In genomic region chr8:10683088-10683487, GRCm38 (mm10) we compare ENCODE assay signal across 16 mouse cellular contexts.
DNase-seq lines count a peak whose midpoint lies in the region; ATAC-seq and TF ChIP-seq lines count a peak whose summit lies in the region.
"Had no signal": no experiment of that assay in that cellular context is flagged by ENCODE, and none has a peak within 500 bp of the region (broad histone marks: within the 10 kb centered on the region; RNA-seq: fewer than 3 reads in every experiment).

No protein-coding gene starts in this region.

- no peaks in the 10 kb centered on the region for H3K9me3 ChIP-seq in forebrain, embryonic 11.5 days (ENCODE audit: control insufficient read depth, low read length)
- no peaks in the 10 kb centered on the region for H3K9me3 ChIP-seq in forebrain, postnatal 0 days (ENCODE audit: low read length)
- H3K9me3 ChIP-seq in liver, embryonic 16.5 days (replicated peaks; ENCODE audit: control insufficient read depth, low read length), result no peaks in the 10 kb centered on the region
- H3K9me3 ChIP-seq in stomach, postnatal 0 days (ENCODE audit: control insufficient read depth, low read length), result no peaks in the 10 kb centered on the region
- H3K9me3 ChIP-seq: heart, embryonic 12.5 days; intestine, embryonic 15.5 days had no signal

- no peak overlapping the region for H3K4me3 ChIP-seq in forebrain, embryonic 11.5 days (ENCODE audit: low read depth, low read length)
- H3K4me3 ChIP-seq in forebrain, postnatal 0 days (ENCODE audit: low read depth, low read length), result no peak overlapping the region
- no peak overlapping the region for H3K4me3 ChIP-seq in liver, embryonic 16.5 days (ENCODE audit: low read depth, low read length)
- H3K4me3 ChIP-seq in stomach, postnatal 0 days (ENCODE audit: low read depth, low read length), result no peak overlapping the region
- H3K4me3 ChIP-seq: heart, embryonic 12.5 days; intestine, embryonic 15.5 days had no signal

- intact Hi-C loops in heart, postnatal 25 days (cut with DNase I), result no loop called here

- H3K4me2 ChIP-seq in forebrain, embryonic 11.5 days (ENCODE audit: low read depth, low read length, severe bottlenecking), result no peak overlapping the region
- no peak overlapping the region for H3K4me2 ChIP-seq in forebrain, postnatal 0 days (ENCODE audit: low read depth)
- no peak overlapping the region for H3K4me2 ChIP-seq in liver, embryonic 16.5 days (ENCODE audit: low read depth, low read length)
- no peak overlapping the region for H3K4me2 ChIP-seq in stomach, postnatal 0 days (replicated peaks; ENCODE audit: low read depth)
- H3K4me2 ChIP-seq: heart, embryonic 12.5 days; intestine, embryonic 15.5 days had no signal

- H3K27ac ChIP-seq in forebrain, embryonic 11.5 days (ENCODE audit: low read depth, low read length), result no peak overlapping the region
- H3K27ac ChIP-seq in forebrain, postnatal 0 days (ENCODE audit: low read depth, low read length), result no peak overlapping the region
- H3K27ac ChIP-seq in liver, embryonic 16.5 days (ENCODE audit: low read length), result no peak overlapping the region
- no peak overlapping the region for H3K27ac ChIP-seq in stomach, postnatal 0 days (replicated peaks)
- H3K27ac ChIP-seq: intestine, embryonic 15.5 days had no signal

- no peaks in the 10 kb centered on the region for H3K36me3 ChIP-seq in forebrain, embryonic 11.5 days (ENCODE audit: control insufficient read depth, insufficient read depth, low read length)
- no peaks in the 10 kb centered on the region for H3K36me3 ChIP-seq in forebrain, postnatal 0 days (ENCODE audit: insufficient read depth)
- no peaks in the 10 kb centered on the region for H3K36me3 ChIP-seq in liver, embryonic 16.5 days (ENCODE audit: control insufficient read depth, insufficient read depth)
- H3K36me3 ChIP-seq in stomach, postnatal 0 days (ENCODE audit: control insufficient read depth, insufficient read depth, low read length), result no peaks in the 10 kb centered on the region
- H3K36me3 ChIP-seq: heart, embryonic 12.5 days; intestine, embryonic 15.5 days had no signal

- no peak for ATAC-seq in forebrain, embryonic 11.5 days (replicated peaks; ENCODE audit: low FRiP score)
- ATAC-seq in forebrain, postnatal 0 days, result no peak
- ATAC-seq in liver, embryonic 16.5 days (ENCODE audit: low read depth), result peak; percentile 55
- ATAC-seq in stomach, postnatal 0 days (ENCODE audit: low FRiP score, low TSS enrichment), result peak; percentile 40; the same call in 1 of the 2 replicates
- no peak for ATAC-seq in CD4-positive, CD25-positive, alpha-beta regulatory T cell, adult 4 months
- ATAC-seq: intestine, embryonic 15.5 days had no signal

- no peak for TF ChIP-seq CTCF in forebrain, postnatal 0 days (IDR thresholded peaks at IDR 0.05; ENCODE audit: low read depth)
- TF ChIP-seq CTCF in stomach, postnatal 0 days (IDR thresholded peaks at IDR 0.05; ENCODE audit: low read depth), result no peak

- peak; percentile 33 for DNase-seq in forebrain, embryonic 11.5 days (ENCODE audit: low spot score)
- no peak for DNase-seq in forebrain, postnatal 0 days
- peak; percentile 63 for DNase-seq in Muller cell, postnatal 12 days (ENCODE audit: inconsistent ontology term)
- DNase-seq in stomach, postnatal 0 days (ENCODE audit: low spot score), result peak; percentile 29
- no peak for DNase-seq in heart, postnatal 25 days (ENCODE audit: low spot score)
- no peak for DNase-seq in urinary bladder, postnatal 10 days (ENCODE audit: low spot score)
- DNase-seq: cerebellum, adult 9-10 months; gastrocnemius, postnatal 14 days; kidney, postnatal 36 days; lung, postnatal 14 days; midbrain, embryonic 14.5 days; thymus, postnatal 36 days had no signal

- WGBS in forebrain, embryonic 11.5 days, result 81% methylated on average over 8 of the region's 8 CpGs
- 80% methylated on average over 8 of the region's 8 CpGs for WGBS in forebrain, postnatal 0 days
- 19% methylated on average over 8 of the region's 8 CpGs for WGBS in liver, embryonic 16.5 days (ENCODE audit: insufficient replicate concordance)
- 68% methylated on average over 8 of the region's 8 CpGs for WGBS in stomach, postnatal 0 days

- TF ChIP-seq EP300 in stomach, postnatal 0 days (optimal IDR thresholded peaks at IDR 0.05), result no peak

- H3K9ac ChIP-seq in forebrain, embryonic 11.5 days (ENCODE audit: low read length), result no peak overlapping the region
- H3K9ac ChIP-seq in forebrain, postnatal 0 days, result no peak overlapping the region
- H3K9ac ChIP-seq in liver, embryonic 16.5 days (ENCODE audit: low read depth, low read length), result no peak overlapping the region
- no peak overlapping the region for H3K9ac ChIP-seq in stomach, postnatal 0 days (ENCODE audit: low read length)
- H3K9ac ChIP-seq: heart, embryonic 12.5 days; intestine, embryonic 15.5 days had no signal

- H3K4me1 ChIP-seq in forebrain, embryonic 11.5 days (replicated peaks; ENCODE audit: control insufficient read depth, insufficient read depth, low read length), result no peaks in the 10 kb centered on the region; the same call in 1 of the 2 replicates
- H3K4me1 ChIP-seq in forebrain, postnatal 0 days (ENCODE audit: insufficient read depth), result no peaks in the 10 kb centered on the region
- no peaks in the 10 kb centered on the region for H3K4me1 ChIP-seq in liver, embryonic 16.5 days (ENCODE audit: control insufficient read depth, low read depth, low read length)
- H3K4me1 ChIP-seq in stomach, postnatal 0 days (replicated peaks; ENCODE audit: control insufficient read depth, insufficient read depth), result no peaks in the 10 kb centered on the region
- H3K4me1 ChIP-seq: intestine, embryonic 15.5 days had no signal

- H3K27me3 ChIP-seq in forebrain, embryonic 11.5 days (ENCODE audit: control insufficient read depth, insufficient read depth, low read length), result no peaks in the 10 kb centered on the region
- H3K27me3 ChIP-seq in forebrain, postnatal 0 days (ENCODE audit: insufficient read depth, low read length), result no peaks in the 10 kb centered on the region
- H3K27me3 ChIP-seq in liver, embryonic 16.5 days (ENCODE audit: control insufficient read depth, insufficient read depth, low read depth, low read length), result no peaks in the 10 kb centered on the region
- no peaks in the 10 kb centered on the region for H3K27me3 ChIP-seq in stomach, postnatal 0 days (ENCODE audit: control insufficient read depth, insufficient read depth, low read length)
- H3K27me3 ChIP-seq: heart, embryonic 12.5 days; intestine, embryonic 15.5 days had no signal

Comparison
In these comparisons a context has a peak if more than half of its experiments do, and no peak if none do; other contexts are left out.
1. DNase-seq: peak in forebrain, embryonic 11.5 days (single experiment), Muller cell, postnatal 12 days (single experiment) and stomach, postnatal 0 days (single experiment); none in forebrain, postnatal 0 days (single experiment), heart, postnatal 25 days (single experiment) and urinary bladder, postnatal 10 days (single experiment).
2. ATAC-seq: peak in liver, embryonic 16.5 days (single experiment) and stomach, postnatal 0 days (single experiment); none in forebrain, embryonic 11.5 days (single experiment), forebrain, postnatal 0 days (single experiment) and CD4-positive, CD25-positive, alpha-beta regulatory T cell, adult 4 months (single experiment).